Mouse (Mus musculus) stomach, postnatal 0 days (tissue): ENCODE measurements around the gene Mecp2. TPM values are rescaled to one million over a fixed set of nuclear protein-coding genes. Genes with fewer than 3 reads are reported as not detected.
A peak's percentile ranks its signal among the peaks of the same experiment; 100 is the strongest.

Experiments used
- ATAC-seq: fragments of 200-750 bp; cut with Nextera tagmentation; 2 replicates; pipeline ENCODE4 v1.8.0; 2017; ENCODE audit not compliant: low FRiP score, low TSS enrichment
- DNase-seq: peaks from one replicate; pipeline ENCODE4 v3.0.0-alpha.2; 2016; ENCODE audit warnings: low spot score
- H3K27ac ChIP-seq: fragments of 300-500 bp; sonication (generic); replicated peaks from 2 replicates; pipeline ENCODE4 v1.5.1; 2014; ENCODE audit warnings: mild to moderate bottlenecking, control low read depth
- H3K27me3 ChIP-seq: fragments of 300-500 bp; sonication (generic); 2 replicates; pipeline ENCODE4 v1.6.1; 2014; ENCODE audit warnings: low read length; ENCODE audit not compliant: control insufficient read depth, insufficient read depth
- H3K36me3 ChIP-seq: fragments of 300-500 bp; sonication (generic); 2 replicates; pipeline ENCODE4 v1.6.1; 2014; ENCODE audit warnings: low read length, mixed read lengths; ENCODE audit not compliant: control insufficient read depth, insufficient read depth
- H3K4me1 ChIP-seq: fragments of 300-500 bp; sonication (generic); replicated peaks from 2 replicates; pipeline ENCODE4 v1.6.1; 2014; ENCODE audit warnings: antibody characterized with exemption; ENCODE audit not compliant: control insufficient read depth, insufficient read depth
- H3K4me2 ChIP-seq: fragments of 300-500 bp; sonication (generic); replicated peaks from 2 replicates; pipeline ENCODE4 v1.6.1; 2014; ENCODE audit warnings: low read depth, mild to moderate bottlenecking, control low read depth, moderate library complexity
- H3K4me3 ChIP-seq: fragments of 300-500 bp; sonication (generic); 2 replicates; pipeline ENCODE4 v1.5.1; 2014; ENCODE audit warnings: low read depth, low read length, control low read depth
- H3K9ac ChIP-seq: fragments of 300-500 bp; sonication (generic); 2 replicates; pipeline ENCODE4 v1.6.1; 2014; ENCODE audit warnings: mild to moderate bottlenecking, low read length, control low read depth, mixed read lengths
- H3K9me3 ChIP-seq: fragments of 300-500 bp; sonication (generic); 2 replicates; pipeline ENCODE4 v1.6.1; 2016; ENCODE audit warnings: low read length; ENCODE audit not compliant: control insufficient read depth
- CTCF ChIP-seq: IDR thresholded peaks from 2 replicates; pipeline ENCODE4 v1.5.1; 2016; ENCODE audit warnings: antibody characterized with exemption, low read depth, mild to moderate bottlenecking, moderate library complexity
- EP300 ChIP-seq: optimal IDR thresholded peaks from 2 replicates; pipeline ENCODE3; 2016; ENCODE audit warnings: antibody characterized with exemption
- WGBS: fragments of 180-500 bp; shearing (Covaris S2); extraction: QIAGEN DNeasy Blood & Tissue Kit; methylation state at CpG from one replicate; pipeline ENCODE4 v1.1.7; 2014; 5-methylcytosine and 5-hydroxymethylcytosine counted together
- microRNA counts: library from miRNA; unstranded; fragments of <30 nt; microRNA quantifications from one replicate; lab custom pipeline; 2015
- microRNA-seq: library from miRNA; unstranded; fragments of <30 nt; microRNA quantifications from one replicate; pipeline ENCODE4, GENCODE M21; 2016
- polyA plus RNA-seq: library from polyadenylated mRNA; unstranded; fragments of >200 nt; fragmentation: Nextera tagmentation; extraction: Ambion mirVana; gene quantifications from 2 replicates; pipeline ENCODE4 v1.2.1, GENCODE M21; 2015

Mecp2 gene
- polyA plus RNA-seq, 1 experiment from 2014 or later, result 6.8 TPM

- TF ChIP-seq CTCF, result no peak
- no peak overlapping the region for H3K4me3 ChIP-seq
- H3K4me2 ChIP-seq, result no peak overlapping the region
- H3K4me1 ChIP-seq, result no peaks in the 10 kb centered on the region
- no peaks in the 10 kb centered on the region for H3K36me3 ChIP-seq
- ATAC-seq (no peak), DNase-seq (no peak)
- H3K27ac ChIP-seq, result no peak overlapping the region
- no peaks in the 10 kb centered on the region for H3K9me3 ChIP-seq
- no peaks in the 10 kb centered on the region for H3K27me3 ChIP-seq
- no peak overlapping the region for H3K9ac ChIP-seq
- WGBS, result 68% methylated on average over 2 of the region's 2 CpGs
These were observed 131.5 kb downstream of the Mecp2 start for GRCm38 (mm10) chrX:74003644-74004043.

- no peaks in the 10 kb centered on the region for H3K36me3 ChIP-seq
- no peaks in the 10 kb centered on the region for H3K4me1 ChIP-seq
- H3K9me3 ChIP-seq, result no peaks in the 10 kb centered on the region
- H3K4me3 ChIP-seq, result no peak overlapping the region
- H3K27me3 ChIP-seq, result no peaks in the 10 kb centered on the region
- no peak for TF ChIP-seq CTCF
- TF ChIP-seq EP300, result no peak
- no peak overlapping the region for H3K9ac ChIP-seq
- no peak for ATAC-seq
- no peak overlapping the region for H3K4me2 ChIP-seq
- no peak for DNase-seq
- WGBS, result 76% methylated on average over 3 of the region's 3 CpGs
- H3K27ac ChIP-seq, result no peak overlapping the region
These were observed 134.1 kb downstream of the Mecp2 start for GRCm38 (mm10) chrX:74001024-74001423.

GRCm38 (mm10) chrX:73998911-73999869 is 136.0 kb downstream of the Mecp2 start:
- ATAC-seq (peak; percentile 67; the same call in 1 of the 2 replicates), DNase-seq (no peak)
- H3K9me3 ChIP-seq, result no peaks in the 10 kb centered on the region
- H3K27ac ChIP-seq, result no peak overlapping the region
- H3K4me3 ChIP-seq, result no peak overlapping the region
- WGBS, result 24% methylated on average over 8 of the region's 8 CpGs
- no peaks in the 10 kb centered on the region for H3K4me1 ChIP-seq
- H3K4me2 ChIP-seq, result no peak overlapping the region
- H3K9ac ChIP-seq, result no peak overlapping the region
- TF ChIP-seq CTCF (no peak), EP300 (no peak)
- H3K27me3 ChIP-seq, result no peaks in the 10 kb centered on the region
- H3K36me3 ChIP-seq, result no peaks in the 10 kb centered on the region

GRCm38 (mm10) chrX:73977783-73978182 is 157.4 kb downstream of the Mecp2 start:
- no peaks in the 10 kb centered on the region for H3K4me1 ChIP-seq
- H3K27ac ChIP-seq, result no peak overlapping the region
- H3K9me3 ChIP-seq, result no peaks in the 10 kb centered on the region
- TF ChIP-seq CTCF (no peak), EP300 (no peak)
- H3K27me3 ChIP-seq, result no peaks in the 10 kb centered on the region
- no peaks in the 10 kb centered on the region for H3K36me3 ChIP-seq
- WGBS, result 31% methylated on average over 1 of the region's 1 CpGs
- no peak overlapping the region for H3K4me2 ChIP-seq
- no peak overlapping the region for H3K9ac ChIP-seq
- H3K4me3 ChIP-seq, result no peak overlapping the region
- DNase-seq, result no peak
- ATAC-seq, result no peak

MicroRNA genes within 50 kb of the gene (microRNA counts, 519-probe panel; counts per million panel counts)
- microRNA mmu-miR-718 (lab: Ali Mortazavi, UCI), result not detected

Small RNA genes lying within 50 kb of the gene (microRNA-seq; reads per million reads assigned to microRNA genes)
- gene Mir5132 (not detected), gene Mir718 (not detected)

Other genes starting within 250 kb of the Mecp2 start
- gene Avpr2, start 243.3 kb downstream of the Mecp2 start, polyA plus RNA-seq, result 0.42 and 0.67 TPM in 2 replicates
- gene L1cam, start 239.3 kb downstream of the Mecp2 start, polyA plus RNA-seq, result 3.9 and 5.8 TPM in 2 replicates
- gene Arhgap4, start 213.5 kb downstream of the Mecp2 start, polyA plus RNA-seq, result 1.2 TPM in 2 replicates
- 82.6 and 88.2 TPM in 2 replicates for gene Naa10, start 213.4 kb downstream of the Mecp2 start, polyA plus RNA-seq
- gene Renbp, start 204.5 kb downstream of the Mecp2 start, polyA plus RNA-seq, result 19.2 and 19.7 TPM in 2 replicates
- 16.1 and 16.5 TPM in 2 replicates for gene Hcfc1, start 169.0 kb downstream of the Mecp2 start, polyA plus RNA-seq
- gene Irak1, start 111.4 kb downstream of the Mecp2 start, polyA plus RNA-seq, result 37.6 and 39.5 TPM in 2 replicates
- not detected in 2 replicates for gene Opn1mw, start 7.9 kb downstream of the Mecp2 start, polyA plus RNA-seq
- not detected in 2 replicates for gene Tex28, start 32.5 kb upstream of the Mecp2 start, polyA plus RNA-seq
- gene Tktl1, start 41.9 kb upstream of the Mecp2 start, polyA plus RNA-seq, result 0.08 and 0.13 TPM in 2 replicates
- gene Flna, start 114.5 kb upstream of the Mecp2 start, polyA plus RNA-seq, result 256 and 289 TPM in 2 replicates
- 20.9 TPM in 2 replicates for gene Emd, start 119.3 kb upstream of the Mecp2 start, polyA plus RNA-seq
- 762 and 787 TPM in 2 replicates for gene Rpl10, start 135.4 kb upstream of the Mecp2 start, polyA plus RNA-seq
- 59.5 and 71.1 TPM in 2 replicates for gene Taz, start 146.5 kb upstream of the Mecp2 start, polyA plus RNA-seq
- gene Dnase1l1, start 147.0 kb upstream of the Mecp2 start, polyA plus RNA-seq, result 15.6 and 15.8 TPM in 2 replicates
- 106 and 107 TPM in 2 replicates for gene Atp6ap1, start 161.7 kb upstream of the Mecp2 start, polyA plus RNA-seq
- gene Gdi1, start 169.6 kb upstream of the Mecp2 start, polyA plus RNA-seq, result 75.8 and 79.3 TPM in 2 replicates
- gene Fam50a, start 177.7 kb upstream of the Mecp2 start, polyA plus RNA-seq, result 37.6 and 37.8 TPM in 2 replicates
- 2.9 and 3.2 TPM in 2 replicates for gene Plxna3, start 193.7 kb upstream of the Mecp2 start, polyA plus RNA-seq
- gene Lage3, start 218.3 kb upstream of the Mecp2 start, polyA plus RNA-seq, result 88.1 and 90.9 TPM in 2 replicates
- 55.6 and 63.5 TPM in 2 replicates for gene Ubl4a, start 237.9 kb upstream of the Mecp2 start, polyA plus RNA-seq
- gene Slc10a3, start 238.0 kb upstream of the Mecp2 start, polyA plus RNA-seq, result 20.0 and 20.6 TPM in 2 replicates